Mouse (Mus musculus) olfactory bulb, adult 2 months (tissue): Measurements from ENCODE around the gene Gm10401.

Source experiments
- CTCF ChIP-seq: fragments of 200-500 bp; IDR thresholded peaks from 2 replicates; pipeline ENCODE4 v1.5.1; 2012; ENCODE audit warnings: low read depth, mild to moderate bottlenecking, low read length, moderate library complexity; ENCODE audit not compliant: insufficient read depth
- POLR2A ChIP-seq: fragments of 200-500 bp; IDR thresholded peaks from 2 replicates; pipeline ENCODE4 v1.6.1; 2012; ENCODE audit warnings: mild to moderate bottlenecking, low read depth, low read length, moderate library complexity; ENCODE audit not compliant: insufficient read depth

GRCm38 (mm10) chr5:115132465-115132864 lies 34.4 kb upstream of the Gm10401 start:
- no peak for TF ChIP-seq CTCF
- TF ChIP-seq POLR2A, result no peak
